Mouse (Mus musculus) heart, adult 9 months (tissue): ENCODE measurements around the gene Cxcl16.
A peak's percentile ranks its signal among the peaks of the same experiment; 100 is the strongest.
"Not testable (repeated sequence)": the region's sequence is repeated elsewhere in the genome, so short reads cannot be mapped to it uniquely, and the experiment has no call there.

ENCODE experiments used
- DNase-seq, 2 experiments: peaks; one replicate each; pipeline ENCODE4 v3.0.0; 2022; ENCODE audit warnings: low spot score in 2 of 2

Gene Cxcl16

GRCm38 (mm10) chr11:70459601-70460101 lies at the start of gene Cxcl16:
Cxcl16 (minus strand) TSS chr11:70459984.
- DNase-seq, result peak; percentile 79

DNA sequence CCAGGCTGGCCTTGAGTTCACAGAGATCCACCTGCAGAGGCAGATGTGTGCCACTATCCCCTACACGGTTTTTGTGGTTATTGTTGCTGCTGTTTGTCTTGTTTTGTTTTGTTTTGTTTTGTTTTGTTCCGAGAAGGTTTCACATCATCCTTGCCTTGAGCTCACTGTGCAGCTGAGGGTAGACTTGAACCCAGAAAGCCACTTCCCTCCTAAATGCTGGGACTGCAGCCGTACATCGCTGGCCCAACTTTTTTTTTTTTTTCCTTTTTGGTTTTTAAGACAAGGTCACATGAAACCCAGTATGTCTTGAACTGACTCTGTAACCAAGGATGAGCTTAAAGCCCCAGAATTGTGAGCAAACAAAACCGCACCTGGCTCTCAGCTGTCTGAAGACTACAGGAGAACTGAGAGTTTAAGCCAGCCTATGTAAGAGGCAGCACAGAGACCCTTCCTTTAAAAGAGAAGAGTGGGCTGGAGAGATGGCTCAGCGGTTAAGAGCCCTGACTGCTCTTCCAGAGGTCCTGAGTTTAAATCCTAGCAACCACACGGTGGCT lies 47.3 kb upstream of the Cxcl16 start:
- no peak for DNase-seq

DNA sequence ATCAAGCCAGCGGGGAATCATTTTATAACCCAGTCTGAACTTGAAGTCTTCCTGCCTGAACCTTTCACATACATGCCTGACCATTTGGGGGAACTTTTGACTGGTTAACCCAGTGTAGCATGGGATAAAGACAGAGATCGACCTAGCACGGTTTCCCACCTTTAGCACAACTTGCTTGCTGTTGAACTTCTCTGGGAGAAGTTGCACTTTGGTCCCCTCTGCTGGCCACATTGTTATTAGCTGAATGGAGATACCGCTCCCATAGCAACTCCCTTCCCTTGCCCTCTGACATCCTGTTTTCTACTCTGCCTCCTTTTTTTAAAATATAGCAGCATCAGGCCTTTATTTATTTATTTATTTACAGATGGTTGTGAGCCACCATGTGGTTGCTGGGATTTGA lies 46.6 kb upstream of the Cxcl16 start:
- peak; percentile 56 to 79 for DNase-seq

DNA sequence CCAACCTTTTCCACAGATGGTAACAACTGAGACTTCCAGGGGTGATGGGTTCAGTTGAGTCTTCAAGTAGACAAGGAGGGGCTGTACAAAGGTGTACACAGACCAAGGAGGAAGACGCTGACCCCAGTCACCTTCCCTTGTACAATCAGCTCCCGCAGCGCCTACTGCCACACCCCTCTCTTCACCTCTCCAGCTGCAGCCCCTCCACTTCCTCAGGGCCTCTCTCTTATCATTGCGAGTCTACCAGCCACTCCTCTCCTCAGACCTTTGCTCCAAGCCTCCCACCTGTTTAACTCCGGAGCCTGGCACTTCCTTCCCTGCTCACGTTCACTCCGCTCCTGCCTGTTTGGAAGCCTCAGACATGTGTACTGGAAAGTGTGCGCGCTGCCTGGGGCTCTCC lies 45.2 kb upstream of the Cxcl16 start, which contains the start of gene Tm4sf5:
Tm4sf5 (plus strand) TSS at position 275 of the 400 bp plus-strand sequence.
- DNase-seq, result no peak

DNA sequence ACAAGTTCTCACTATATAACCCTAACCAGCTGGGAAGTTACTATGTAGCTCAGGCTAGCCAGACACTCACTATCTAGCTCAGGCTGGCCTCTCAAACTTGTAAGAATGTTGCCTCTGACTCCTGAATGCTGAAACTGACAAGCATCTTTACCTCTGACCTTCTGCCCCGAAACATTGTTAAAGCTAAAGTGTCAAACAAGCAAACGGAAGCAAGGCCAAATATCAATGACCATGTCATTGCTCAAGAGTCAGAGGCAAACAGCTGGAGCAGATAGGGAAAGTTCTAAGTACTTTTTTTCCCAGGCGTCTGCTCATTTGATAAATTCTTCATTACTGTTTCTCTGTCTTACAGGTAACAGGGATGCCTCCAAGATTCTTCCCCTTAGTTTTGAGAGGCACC lies 42.2 kb upstream of the Cxcl16 start:
- no peak for DNase-seq

DNA sequence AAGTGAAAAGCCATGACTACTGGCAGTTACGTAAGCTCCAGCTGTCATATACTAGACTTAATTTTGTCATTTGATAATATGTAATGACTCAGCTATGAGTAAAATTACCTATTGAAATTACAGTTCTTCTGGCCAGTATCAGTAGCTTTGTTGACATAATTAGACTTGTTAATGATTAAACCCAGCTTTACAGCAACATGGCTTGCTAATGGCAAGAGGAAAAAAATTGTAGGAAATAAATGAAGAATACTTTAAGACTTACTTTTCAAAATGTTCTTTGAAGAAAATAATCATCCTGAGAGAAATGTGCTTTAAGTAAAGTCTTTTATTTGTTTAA lies 40.7 kb upstream of the Cxcl16 start:
- DNase-seq, result no peak

GRCm38 (mm10) chr11:70499566-70500475 lies 40.0 kb upstream of the Cxcl16 start:
- DNase-seq, result no peak

DNA sequence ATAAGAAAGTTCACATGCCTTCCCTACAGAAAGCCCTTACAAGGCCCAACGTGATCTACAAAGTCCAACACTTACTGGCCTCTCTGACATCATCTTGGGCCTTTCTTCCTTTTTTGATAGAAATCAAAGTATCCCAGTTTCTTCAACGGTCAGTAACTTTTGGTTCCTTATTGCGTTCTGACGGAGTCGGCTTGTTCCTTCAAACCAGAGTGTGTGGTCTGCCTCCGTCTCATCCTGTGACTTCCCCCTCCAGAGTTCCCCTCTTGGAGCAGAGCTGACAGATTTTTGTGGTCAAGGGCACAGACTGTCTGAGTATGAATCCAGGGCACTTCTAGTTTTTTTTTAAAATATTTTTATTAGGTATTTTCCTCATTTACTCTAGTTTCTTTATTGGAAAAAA lies 29.9 kb upstream of the Cxcl16 start:
- DNase-seq, result peak in 1 of 2 experiments; percentile 63

DNA sequence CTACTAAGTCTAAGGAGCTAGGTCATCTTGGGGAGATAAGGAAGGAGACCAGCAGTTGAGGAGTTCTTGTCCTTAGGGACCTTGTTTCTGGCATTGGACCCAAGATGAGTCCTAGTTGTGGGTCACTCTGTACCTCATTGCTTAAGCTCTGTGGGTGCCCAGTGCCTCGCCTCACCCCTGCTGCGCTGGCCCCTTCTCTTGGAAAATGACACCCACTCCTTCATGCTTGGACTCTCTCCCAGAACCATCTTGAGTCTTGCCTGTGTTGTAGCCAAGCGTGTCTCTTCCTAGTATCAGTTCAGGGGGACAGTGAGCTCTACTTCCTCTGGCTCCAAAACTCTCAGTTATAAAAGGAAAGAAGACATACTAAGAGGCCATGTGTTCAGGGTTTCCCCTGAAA lies 29.4 kb upstream of the Cxcl16 start:
- peak; percentile 47 to 55 for DNase-seq

DNA sequence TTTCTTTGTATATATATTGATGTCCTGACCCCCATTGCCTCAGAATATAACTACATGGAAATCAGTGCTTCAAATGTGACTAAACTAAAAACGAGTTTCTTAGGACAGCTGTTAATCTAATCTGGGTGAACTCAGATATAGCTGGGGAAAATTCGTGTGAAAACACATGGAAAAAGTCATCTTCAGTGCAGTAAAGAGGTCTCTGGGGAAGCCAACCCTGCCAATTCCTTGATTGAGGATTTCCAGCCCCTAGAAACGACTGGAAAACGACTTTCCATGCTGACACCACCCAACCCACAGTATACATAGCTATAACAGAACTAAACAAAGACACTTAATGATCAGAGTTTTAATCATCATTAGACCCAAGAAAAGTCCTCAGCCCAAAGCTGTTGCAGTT lies 28.0 kb upstream of the Cxcl16 start:
- peak; percentile 52 to 57 for DNase-seq

GRCm38 (mm10) chr11:70485498-70485897 lies 25.7 kb upstream of the Cxcl16 start:
- DNase-seq, result no peak

- DNase-seq, result no peak
Observed at GRCm38 (mm10) chr11:70474872-70475534, 15.2 kb upstream of the Cxcl16 start.

DNA sequence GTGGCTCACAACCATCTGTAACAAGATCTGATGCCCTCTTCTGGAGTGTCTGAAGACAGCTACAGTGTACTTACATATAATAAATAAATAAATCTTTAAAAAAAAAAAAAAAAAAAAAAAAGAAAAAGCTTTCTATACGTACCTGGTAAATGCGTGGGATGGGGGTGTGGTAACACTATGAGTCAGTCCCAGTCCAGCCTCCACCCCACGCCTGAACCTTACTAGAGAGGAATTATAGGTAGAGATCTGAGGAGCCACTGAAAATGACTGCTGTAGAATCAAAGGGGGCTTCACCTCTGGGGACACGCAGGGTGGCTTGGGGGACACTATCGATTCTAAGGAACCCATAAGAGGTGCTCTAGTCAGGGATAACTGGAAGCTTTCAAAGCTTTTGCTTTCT lies 13.5 kb upstream of the Cxcl16 start:
- not testable (repeated sequence) for DNase-seq

DNA sequence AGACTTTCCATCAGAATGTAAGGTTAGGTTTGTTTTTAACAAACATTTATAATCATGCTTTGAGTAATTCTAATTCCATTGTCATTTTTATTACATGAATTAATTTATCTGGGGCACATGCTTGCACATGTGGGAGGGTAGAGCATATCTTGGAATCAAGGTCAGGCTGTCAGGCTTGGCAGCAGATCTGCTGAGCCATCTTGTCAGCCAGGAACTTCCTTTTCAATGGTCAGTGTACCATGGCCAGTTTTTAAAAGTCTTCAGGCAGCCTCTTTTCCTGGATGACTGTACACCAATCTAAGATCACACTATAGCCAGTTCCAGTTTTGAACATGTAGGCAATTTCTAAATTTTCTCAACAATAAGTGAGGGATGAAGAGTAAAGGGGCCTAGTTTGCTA lies 12.9 kb upstream of the Cxcl16 start:
- DNase-seq, result no peak

DNA sequence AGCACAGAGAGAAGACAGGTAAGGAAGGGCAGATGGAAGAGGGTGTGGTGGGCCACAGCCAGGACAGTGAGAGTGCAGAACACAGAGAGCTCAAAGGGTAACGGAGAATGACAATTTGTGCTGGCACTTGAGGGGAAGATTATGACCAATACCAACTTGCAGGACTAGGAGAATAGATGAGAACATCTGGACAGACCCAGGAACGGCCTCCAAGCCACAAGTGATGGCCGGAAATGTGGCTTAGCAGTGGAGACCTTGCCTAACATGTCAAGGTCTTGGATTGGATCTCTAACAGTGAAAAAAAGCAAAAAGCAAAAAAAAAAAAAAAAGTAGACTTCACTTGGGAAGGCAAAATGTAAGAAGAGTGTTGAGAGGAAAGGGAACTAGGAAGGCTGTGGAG lies 10.0 kb upstream of the Cxcl16 start:
- no peak for DNase-seq

DNA sequence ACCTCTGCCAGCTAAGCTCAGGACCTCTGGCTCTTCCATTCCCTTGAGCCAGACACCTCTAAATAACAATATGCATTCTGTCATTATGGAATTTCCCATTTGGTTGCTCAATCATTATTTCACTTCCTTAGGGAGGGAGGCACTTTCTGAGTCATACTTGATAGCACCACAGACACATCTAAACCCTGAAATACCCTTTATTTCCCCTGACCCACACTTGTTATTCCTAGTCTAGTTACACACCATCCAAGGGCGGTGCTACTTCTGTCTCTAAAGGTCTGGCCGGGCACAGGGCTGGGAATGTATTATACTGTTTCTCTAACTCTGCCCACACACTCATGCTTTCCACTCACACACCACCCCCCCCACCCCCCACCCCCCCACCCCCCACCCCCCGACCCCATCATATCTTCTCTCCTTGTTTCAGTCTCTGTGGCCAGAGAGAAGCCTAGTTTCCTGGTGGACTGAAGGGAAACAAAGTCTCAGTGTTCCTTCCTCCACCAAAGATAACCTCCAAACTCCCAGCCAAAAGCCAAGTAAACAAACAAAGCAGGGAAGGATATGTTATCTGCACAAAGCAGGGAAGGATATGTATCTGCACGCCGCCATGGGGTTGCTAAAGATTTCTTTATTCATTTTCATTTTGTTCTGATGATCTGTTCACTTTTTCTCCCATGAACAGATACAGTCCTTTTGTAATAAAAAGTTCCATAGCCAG lies 8.3 kb upstream of the Cxcl16 start:
- peak; percentile 44 to 49 for DNase-seq

GRCm38 (mm10) chr11:70465824-70466223 lies 6.0 kb upstream of the Cxcl16 start:
- peak in 1 of 2 experiments; percentile 30 for DNase-seq

GRCm38 (mm10) chr11:70465211-70465610 lies 5.4 kb upstream of the Cxcl16 start:
- no peak for DNase-seq

DNA sequence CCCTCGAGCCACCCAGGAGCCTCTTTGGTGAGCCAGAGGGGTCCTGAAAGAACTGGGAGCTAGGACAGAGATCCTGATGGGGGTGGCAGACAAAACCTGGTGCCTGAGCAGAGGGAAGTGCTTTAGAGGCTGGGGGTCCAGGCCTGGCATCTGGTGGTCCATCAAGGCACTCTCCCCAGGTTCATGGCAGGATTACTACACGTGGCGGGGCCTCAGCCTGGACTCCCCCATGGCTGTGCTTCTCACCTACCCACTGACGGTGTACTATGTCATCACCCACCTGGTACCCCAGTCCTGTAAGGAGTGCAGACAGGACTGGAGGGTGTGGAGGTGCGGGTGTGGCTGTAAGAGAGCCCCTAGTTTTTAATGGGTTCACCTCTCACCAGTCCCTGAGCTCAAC lies 4.2 kb upstream of the Cxcl16 start:
- no peak for DNase-seq

DNA sequence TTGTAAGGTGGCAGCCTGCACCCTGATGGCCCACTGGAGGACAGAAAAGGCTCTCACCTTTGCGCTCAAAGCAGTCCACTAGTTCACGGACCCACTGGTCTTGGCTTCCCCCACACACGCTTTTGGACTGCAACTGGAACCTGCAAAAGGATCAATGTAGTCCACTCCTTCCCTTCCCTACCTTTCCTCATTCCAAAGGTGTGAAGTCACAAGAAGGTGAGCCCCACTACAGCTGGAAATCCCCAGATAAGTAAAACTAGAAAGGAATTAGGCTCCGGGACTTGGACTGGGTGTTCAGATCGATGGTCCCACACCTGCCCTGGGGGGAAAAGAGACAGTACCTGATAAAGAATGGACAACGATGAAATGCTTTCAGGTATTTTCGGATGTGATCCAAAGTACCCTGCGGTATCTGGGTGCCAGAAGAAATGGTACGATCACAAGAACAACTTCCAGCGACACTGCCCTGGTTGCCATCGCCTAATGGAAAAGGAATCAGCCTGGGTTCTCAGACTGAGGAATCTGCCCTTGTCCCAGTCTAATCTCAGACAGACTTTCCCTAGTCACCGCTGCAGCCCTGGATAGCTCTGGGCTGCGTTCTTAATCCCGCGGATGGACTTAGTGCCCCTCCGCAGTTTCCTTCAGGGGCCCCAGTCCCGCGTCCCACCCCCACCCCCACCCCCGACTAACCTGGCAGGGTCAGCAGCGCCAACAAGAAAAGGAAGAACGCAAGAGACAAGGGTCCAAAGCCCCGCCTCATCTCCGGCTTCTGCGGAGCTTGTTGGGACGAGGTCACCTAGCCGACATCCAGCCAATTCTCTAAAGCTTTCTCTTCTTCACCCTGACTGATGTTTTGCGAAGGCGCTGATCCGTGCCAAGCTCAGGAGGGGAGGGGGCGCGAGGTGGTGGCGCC lies 840 bp downstream of the Cxcl16 start, which contains the start of gene Zmynd15:
Zmynd15 (plus strand) TSS at position 746 of the 913 bp plus-strand sequence.
- DNase-seq, result no peak
